Mouse (Mus musculus): ENCODE measurements at regions not wholly inside any gene's neighbourhood (a gene's known extent, or its start where the extent isn't known, plus 50 kb on each side); places are given as distances from the start of the nearest gene placed in this dataset.

GRCm38 (mm10) chr16:73835715-73836440 is 575.7 kb downstream of the Robo2 start:
- ATAC-seq, result no peak

- no peak for ATAC-seq
Observed at GRCm38 (mm10) chr16:73821387-73822338, 590.0 kb downstream of the Robo2 start.

- ATAC-seq, result no peak
Observed at GRCm38 (mm10) chr16:73804572-73804971, 607.1 kb downstream of the Robo2 start.

GRCm38 (mm10) chr16:73796528-73797171 is 615.0 kb downstream of the Robo2 start:
- ATAC-seq, result no peak

GRCm38 (mm10) chr16:73785074-73785438 is 626.6 kb downstream of the Robo2 start:
- ATAC-seq, result no peak

GRCm38 (mm10) chr16:73784296-73785073 is 627.1 kb downstream of the Robo2 start:
- ATAC-seq, result no peak

- no peak for ATAC-seq
Observed at GRCm38 (mm10) chr16:73772454-73772853, 639.2 kb downstream of the Robo2 start.

- no peak for ATAC-seq
Observed at GRCm38 (mm10) chr16:73770440-73770856, 641.2 kb downstream of the Robo2 start.

GRCm38 (mm10) chr16:73769729-73770128 is 641.9 kb downstream of the Robo2 start:
- no peak for ATAC-seq

- no peak for ATAC-seq
Observed at GRCm38 (mm10) chr16:73768706-73769105, 642.9 kb downstream of the Robo2 start.

- ATAC-seq, result no peak
Observed at GRCm38 (mm10) chr16:73765184-73765583, 646.4 kb downstream of the Robo2 start.

- ATAC-seq, result no peak
Observed at GRCm38 (mm10) chr16:73760921-73761320, 650.7 kb downstream of the Robo2 start.

GRCm38 (mm10) chr16:73758872-73759271 is 652.8 kb downstream of the Robo2 start:
- no peak for ATAC-seq

- no peak for ATAC-seq
Observed at GRCm38 (mm10) chr16:73754302-73754701, 657.3 kb downstream of the Robo2 start.

GRCm38 (mm10) chr16:73728297-73728696 is 683.3 kb downstream of the Robo2 start:
- no peak for ATAC-seq

GRCm38 (mm10) chr16:73719691-73720090 is 691.9 kb downstream of the Robo2 start:
- ATAC-seq, result no peak

GRCm38 (mm10) chr16:73716301-73716700 is 695.3 kb downstream of the Robo2 start:
- no peak for ATAC-seq

GRCm38 (mm10) chr16:73707051-73707450 is 704.6 kb downstream of the Robo2 start:
- ATAC-seq, result no peak

- ATAC-seq, result no peak
Observed at GRCm38 (mm10) chr16:73689274-73689673, 722.4 kb downstream of the Robo2 start.

- ATAC-seq, result no peak
Observed at GRCm38 (mm10) chr16:73679804-73680203, 731.8 kb downstream of the Robo2 start.

- ATAC-seq, result no peak
Observed at GRCm38 (mm10) chr16:73670516-73670915, 741.1 kb downstream of the Robo2 start.

- no peak for ATAC-seq
Observed at GRCm38 (mm10) chr16:73652976-73653690, 758.5 kb downstream of the Robo2 start.
